Mouse (Mus musculus): ENCODE results near the gene Slc12a7. TPM values are rescaled to one million over a fixed set of nuclear protein-coding genes. Genes with fewer than 3 reads are reported as not detected.

Slc12a7 gene
- polyA plus RNA-seq, 1 experiment, result 31.9 TPM

GRCm38 (mm10) chr13:73793171-73793570 lies 60.3 kb downstream of the Slc12a7 start:
- H3K27ac ChIP-seq (ENCODE audit: insufficient read depth, low read length), result no peak overlapping the region
- H3K4me1 ChIP-seq (ENCODE audit: control insufficient read depth, insufficient read depth, low read length), result no peaks in the 10 kb centered on the region
- TF ChIP-seq CTCF (IDR thresholded peaks at IDR 0.05; ENCODE audit: borderline replicate concordance, insufficient read depth, low read length) (no peak), POLR2A (IDR thresholded peaks at IDR 0.05; ENCODE audit: low read depth, low read length) (no peak)
- no peak overlapping the region for H3K4me3 ChIP-seq (ENCODE audit: insufficient read depth, low read length)

GRCm38 (mm10) chr13:73799110-73799509 lies 66.2 kb downstream of the Slc12a7 start:
- H3K4me1 ChIP-seq (ENCODE audit: control insufficient read depth, insufficient read depth, low read length), result no peaks in the 10 kb centered on the region
- no peak overlapping the region for H3K27ac ChIP-seq (ENCODE audit: insufficient read depth, low read length)
- TF ChIP-seq POLR2A (IDR thresholded peaks at IDR 0.05; ENCODE audit: low read depth, low read length) (no peak), CTCF (IDR thresholded peaks at IDR 0.05; ENCODE audit: borderline replicate concordance, insufficient read depth, low read length) (no peak)
- no peak overlapping the region for H3K4me3 ChIP-seq (ENCODE audit: insufficient read depth, low read length)

- H3K27ac ChIP-seq (ENCODE audit: insufficient read depth, low read length), result no peak overlapping the region
- no peak overlapping the region for H3K4me3 ChIP-seq (ENCODE audit: insufficient read depth, low read length)
- TF ChIP-seq POLR2A (IDR thresholded peaks at IDR 0.05; ENCODE audit: low read depth, low read length) (no peak), CTCF (IDR thresholded peaks at IDR 0.05; ENCODE audit: borderline replicate concordance, insufficient read depth, low read length) (no peak)
- H3K4me1 ChIP-seq (ENCODE audit: control insufficient read depth, insufficient read depth, low read length), result no peaks in the 10 kb centered on the region
Observed at GRCm38 (mm10) chr13:73803450-73804178, 70.7 kb downstream of the Slc12a7 start.

GRCm38 (mm10) chr13:73804914-73805313 lies 72.0 kb downstream of the Slc12a7 start:
- H3K27ac ChIP-seq (ENCODE audit: insufficient read depth, low read length), result no peak overlapping the region
- H3K4me1 ChIP-seq (ENCODE audit: control insufficient read depth, insufficient read depth, low read length), result no peaks in the 10 kb centered on the region
- H3K4me3 ChIP-seq (ENCODE audit: insufficient read depth, low read length), result no peak overlapping the region
- no peak for TF ChIP-seq CTCF (IDR thresholded peaks at IDR 0.05; ENCODE audit: borderline replicate concordance, insufficient read depth, low read length)
- no peak for TF ChIP-seq POLR2A (IDR thresholded peaks at IDR 0.05; ENCODE audit: low read depth, low read length)

- Histone ChIP-seq H3K27ac (ENCODE audit: insufficient read depth, low read length) (no peak overlapping the region), H3K4me3 (ENCODE audit: insufficient read depth, low read length) (no peak overlapping the region), H3K4me1 (ENCODE audit: control insufficient read depth, insufficient read depth, low read length) (no peaks in the 10 kb centered on the region)
- TF ChIP-seq CTCF (IDR thresholded peaks at IDR 0.05; ENCODE audit: borderline replicate concordance, insufficient read depth, low read length) (no peak), POLR2A (IDR thresholded peaks at IDR 0.05; ENCODE audit: low read depth, low read length) (no peak)
Observed at GRCm38 (mm10) chr13:73812936-73813335, 80.0 kb downstream of the Slc12a7 start.

GRCm38 (mm10) chr13:73814181-73814580 lies 81.3 kb downstream of the Slc12a7 start:
- H3K4me3 ChIP-seq (ENCODE audit: insufficient read depth, low read length), result no peak overlapping the region
- H3K4me1 ChIP-seq (ENCODE audit: control insufficient read depth, insufficient read depth, low read length), result no peaks in the 10 kb centered on the region
- no peak overlapping the region for H3K27ac ChIP-seq (ENCODE audit: insufficient read depth, low read length)
- TF ChIP-seq CTCF (IDR thresholded peaks at IDR 0.05; ENCODE audit: borderline replicate concordance, insufficient read depth, low read length) (no peak), POLR2A (IDR thresholded peaks at IDR 0.05; ENCODE audit: low read depth, low read length) (no peak)

- Histone ChIP-seq H3K4me1 (ENCODE audit: control insufficient read depth, insufficient read depth, low read length) (no peaks in the 10 kb centered on the region), H3K27ac (ENCODE audit: insufficient read depth, low read length) (no peak overlapping the region), H3K4me3 (ENCODE audit: insufficient read depth, low read length) (no peak overlapping the region)
- TF ChIP-seq CTCF (IDR thresholded peaks at IDR 0.05; ENCODE audit: borderline replicate concordance, insufficient read depth, low read length), result no peak
- TF ChIP-seq POLR2A (IDR thresholded peaks at IDR 0.05; ENCODE audit: low read depth, low read length), result no peak
Observed at GRCm38 (mm10) chr13:73816338-73816737, 83.4 kb downstream of the Slc12a7 start.

GRCm38 (mm10) chr13:73818921-73819320 lies 86.0 kb downstream of the Slc12a7 start:
- H3K27ac ChIP-seq (ENCODE audit: insufficient read depth, low read length), result no peak overlapping the region
- TF ChIP-seq POLR2A (IDR thresholded peaks at IDR 0.05; ENCODE audit: low read depth, low read length) (no peak), CTCF (IDR thresholded peaks at IDR 0.05; ENCODE audit: borderline replicate concordance, insufficient read depth, low read length) (no peak)
- no peak overlapping the region for H3K4me3 ChIP-seq (ENCODE audit: insufficient read depth, low read length)
- no peaks in the 10 kb centered on the region for H3K4me1 ChIP-seq (ENCODE audit: control insufficient read depth, insufficient read depth, low read length)

GRCm38 (mm10) chr13:73821251-73821650 lies 88.4 kb downstream of the Slc12a7 start:
- Histone ChIP-seq H3K4me1 (ENCODE audit: control insufficient read depth, insufficient read depth, low read length) (no peaks in the 10 kb centered on the region), H3K27ac (ENCODE audit: insufficient read depth, low read length) (no peak overlapping the region), H3K4me3 (ENCODE audit: insufficient read depth, low read length) (no peak overlapping the region)
- TF ChIP-seq CTCF (IDR thresholded peaks at IDR 0.05; ENCODE audit: borderline replicate concordance, insufficient read depth, low read length), result no peak
- no peak for TF ChIP-seq POLR2A (IDR thresholded peaks at IDR 0.05; ENCODE audit: low read depth, low read length)

GRCm38 (mm10) chr13:73822187-73822800 lies 89.4 kb downstream of the Slc12a7 start:
- no peak overlapping the region for H3K27ac ChIP-seq (ENCODE audit: insufficient read depth, low read length)
- no peaks in the 10 kb centered on the region for H3K4me1 ChIP-seq (ENCODE audit: control insufficient read depth, insufficient read depth, low read length)
- TF ChIP-seq CTCF (IDR thresholded peaks at IDR 0.05; ENCODE audit: borderline replicate concordance, insufficient read depth, low read length) (peak; percentile 44; the same call in 1 of the 2 replicates), POLR2A (IDR thresholded peaks at IDR 0.05; ENCODE audit: low read depth, low read length) (no peak)
- no peak overlapping the region for H3K4me3 ChIP-seq (ENCODE audit: insufficient read depth, low read length)
